Mouse (Mus musculus) gastrocnemius, adult 2 months (tissue): Measurements from ENCODE around the gene Erich4. TPM values are rescaled to one million over a fixed set of nuclear protein-coding genes. Genes with fewer than 3 reads are reported as not detected.
A peak's percentile ranks its signal among the peaks of the same experiment; 100 is the strongest.

ENCODE experiments used
- DNase-seq: peaks from one replicate; pipeline ENCODE4 v3.0.0; 2022
- H3K27ac ChIP-seq: fragments of 200-600 bp; 2 replicates; pipeline ENCODE4 v1.8.1; 2022; ENCODE audit warnings: mild to moderate bottlenecking
- H3K4me3 ChIP-seq: fragments of 200-600 bp; 2 replicates; pipeline ENCODE4 v1.8.1; 2022; ENCODE audit warnings: mild to moderate bottlenecking, moderate library complexity
- CTCF ChIP-seq: fragments of 200-600 bp; IDR thresholded peaks from 2 replicates; pipeline ENCODE4 v1.8.1; 2022; ENCODE audit warnings: antibody characterized with exemption, mild to moderate bottlenecking, moderate library complexity
- intact Hi-C: fragments of 180-260 bp; cut with DNase I; formaldehyde crosslinking; loops from one replicate; pipeline ENCODE4 v1.15.1; 2025
- total RNA-seq, 2 experiments: library from RNA; stranded (reverse); gene quantifications; 2 replicates each; pipeline ENCODE4 v1.2.3; 2021

Gene Erich4
- total RNA-seq, 2 experiments from 2014 or later, result not detected

- DNase-seq, result peak; percentile 96
- peak within 1 kb of the TSS; percentile 86 for H3K4me3 ChIP-seq
- peak within 1 kb of the TSS; percentile 89 for H3K27ac ChIP-seq
- intact Hi-C loops, result no loop called here
- no peak for TF ChIP-seq CTCF
Observed at GRCm38 (mm10) chr7:25618865-25619721, 3.4 kb upstream of the Erich4 start, which contains the start of gene Dmac2. TSS of gene Dmac2 (plus strand) at chr7:25619414.

- no peak for TF ChIP-seq CTCF
- DNase-seq, result no peak
- H3K27ac ChIP-seq, result no peak overlapping the region
- no peak overlapping the region for H3K4me3 ChIP-seq
- intact Hi-C loops, result no loop called here
Observed at GRCm38 (mm10) chr7:25617376-25618160, 1.9 kb upstream of the Erich4 start.

GRCm38 (mm10) chr7:25614831-25615705, 624 bp downstream of the Erich4 start:
- Histone ChIP-seq H3K4me3 (no peak overlapping the region), H3K27ac (no peak overlapping the region)
- no peak for TF ChIP-seq CTCF
- intact Hi-C loops, result no loop called here
- DNase-seq, result no peak

- Histone ChIP-seq H3K27ac (no peak overlapping the region), H3K4me3 (no peak overlapping the region)
- intact Hi-C loops, result no loop called here
- no peak for DNase-seq
- TF ChIP-seq CTCF, result no peak
Observed at GRCm38 (mm10) chr7:25614086-25614485, 1.6 kb downstream of the Erich4 start.

- intact Hi-C loops, result no loop called here
- H3K27ac ChIP-seq, result no peak overlapping the region
- DNase-seq, result no peak
- TF ChIP-seq CTCF, result no peak
- no peak overlapping the region for H3K4me3 ChIP-seq
Observed at GRCm38 (mm10) chr7:25611501-25611900, 4.2 kb downstream of the Erich4 start.

GRCm38 (mm10) chr7:25610056-25610455, 5.6 kb downstream of the Erich4 start:
- TF ChIP-seq CTCF, result no peak
- intact Hi-C loops, result no loop called here
- no peak overlapping the region for H3K27ac ChIP-seq

GRCm38 (mm10) chr7:25607196-25607595, 8.5 kb downstream of the Erich4 start:
- Histone ChIP-seq H3K27ac (no peak overlapping the region), H3K4me3 (no peak overlapping the region)
- TF ChIP-seq CTCF, result no peak
- intact Hi-C loops, result no loop called here
- no peak for DNase-seq

More at GRCm38 (mm10) chr7:25610056-25610455, 5.6 kb downstream of the Erich4 start:
- no peak for DNase-seq
- no peak overlapping the region for H3K4me3 ChIP-seq

- Histone ChIP-seq H3K27ac (no peak overlapping the region), H3K4me3 (no peak overlapping the region)
- no peak for TF ChIP-seq CTCF
- intact Hi-C loops, result no loop called here
- no peak for DNase-seq
Observed at GRCm38 (mm10) chr7:25606625-25607063, 9.0 kb downstream of the Erich4 start.

GRCm38 (mm10) chr7:25601346-25601745, 14.3 kb downstream of the Erich4 start:
- intact Hi-C loops, result loop anchor here (2.0 kb wide), 1 partner anchor 117 kb away; no protein-coding TSS in a partner anchor
- no peak overlapping the region for H3K27ac ChIP-seq
- no peak for DNase-seq
- H3K4me3 ChIP-seq, result no peak overlapping the region
- no peak for TF ChIP-seq CTCF

GRCm38 (mm10) chr7:25600666-25601065, 15.0 kb downstream of the Erich4 start:
- no peak for DNase-seq
- Histone ChIP-seq H3K27ac (no peak overlapping the region), H3K4me3 (no peak overlapping the region)
- intact Hi-C loops, result loop anchor here (2.0 kb wide), 1 partner anchor 116 kb away; no protein-coding TSS in a partner anchor
- TF ChIP-seq CTCF, result no peak

GRCm38 (mm10) chr7:25599663-25600062, 16.0 kb downstream of the Erich4 start:
- TF ChIP-seq CTCF, result peak; percentile 82
- no peak overlapping the region for H3K27ac ChIP-seq
- peak; percentile 59 for DNase-seq

GRCm38 (mm10) chr7:25593859-25594258, 21.8 kb downstream of the Erich4 start:
- intact Hi-C loops, result no loop called here
- no peak for TF ChIP-seq CTCF
- Histone ChIP-seq H3K4me3 (no peak overlapping the region), H3K27ac (no peak overlapping the region)
- DNase-seq, result no peak

More at GRCm38 (mm10) chr7:25599663-25600062, 16.0 kb downstream of the Erich4 start:
- no peak overlapping the region for H3K4me3 ChIP-seq
- intact Hi-C loops, result loop anchor here (2.0 to 5.0 kb wide), 2 partner anchors 115 to 177 kb away; no protein-coding TSS in a partner anchor
